Mouse (Mus musculus) stomach, embryonic 15.5 days (tissue): Measurements from ENCODE around the gene Por. TPM values are rescaled to one million over a fixed set of nuclear protein-coding genes. Genes with fewer than 3 reads are reported as not detected.
A peak's percentile ranks its signal among the peaks of the same experiment; 100 is the strongest.

Experiments used
- ATAC-seq: fragments of 200-750 bp; cut with Nextera tagmentation; 2 replicates; pipeline ENCODE4 v1.8.0; 2017; ENCODE audit warnings: low read depth, moderate number of reproducible peaks, moderate TSS enrichment; ENCODE audit not compliant: insufficient read depth, low FRiP score
- H3K27ac ChIP-seq: fragments of 300-500 bp; sonication (generic); 2 replicates; pipeline ENCODE4 v1.5.1; 2015; ENCODE audit warnings: mild to moderate bottlenecking, inconsistent platforms
- H3K27me3 ChIP-seq: fragments of 300-500 bp; sonication (generic); replicated peaks from 2 replicates; pipeline ENCODE4 v1.6.1; 2015; ENCODE audit warnings: inconsistent platforms
- H3K36me3 ChIP-seq: fragments of 300-500 bp; sonication (generic); 2 replicates; pipeline ENCODE4 v1.6.1; 2015; ENCODE audit warnings: inconsistent platforms
- H3K4me1 ChIP-seq: fragments of 300-500 bp; sonication (generic); 2 replicates; pipeline ENCODE4 v1.6.1; 2015; ENCODE audit warnings: inconsistent platforms
- H3K4me2 ChIP-seq: fragments of 300-500 bp; sonication (generic); 2 replicates; pipeline ENCODE4 v1.6.1; 2015; ENCODE audit warnings: mild to moderate bottlenecking, inconsistent platforms
- H3K4me3 ChIP-seq: fragments of 300-500 bp; sonication (generic); replicated peaks from 2 replicates; pipeline ENCODE4 v1.5.1; 2015; ENCODE audit warnings: inconsistent platforms
- H3K9ac ChIP-seq: fragments of 300-500 bp; sonication (generic); 2 replicates; pipeline ENCODE4 v1.6.1; 2015; ENCODE audit warnings: inconsistent platforms
- H3K9me3 ChIP-seq: fragments of 300-500 bp; sonication (generic); 2 replicates; pipeline ENCODE4 v1.6.1; 2016; ENCODE audit warnings: inconsistent platforms
- WGBS: fragments of 180-500 bp; shearing (Covaris S2); methylation state at CpG from one replicate; pipeline ENCODE4 v1.1.7; 2015; 5-methylcytosine and 5-hydroxymethylcytosine counted together
- polyA plus RNA-seq: library from polyadenylated mRNA; unstranded; fragments of >200 nt; fragmentation: Nextera tagmentation; extraction: Ambion mirVana; gene quantifications from 2 replicates; pipeline ENCODE4 v1.2.1, GENCODE M21; 2015

Por gene
- polyA plus RNA-seq, 1 experiment from 2014 or later: 101 TPM

GRCm38 (mm10) chr5:135678481-135678880, 8.6 kb downstream of the Por start:
- ATAC-seq: no peak
- H3K4me2 ChIP-seq: no peak overlapping the region
- no peaks in the 10 kb centered on the region for H3K36me3 ChIP-seq
- 93% methylated on average over 6 of the region's 6 CpGs for WGBS
- no peak overlapping the region for H3K4me3 ChIP-seq
- no peak overlapping the region for H3K27ac ChIP-seq
- peaks cover 7% of the 10 kb centered on the region for H3K4me1 ChIP-seq
- H3K9me3 ChIP-seq: no peaks in the 10 kb centered on the region
- no peaks in the 10 kb centered on the region for H3K27me3 ChIP-seq
- H3K9ac ChIP-seq: no peak overlapping the region

- 79% methylated on average over 6 of the region's 6 CpGs for WGBS
Observed at GRCm38 (mm10) chr5:135680967-135681545, 11.2 kb downstream of the Por start.

GRCm38 (mm10) chr5:135682009-135682408, 12.2 kb downstream of the Por start:
- Histone ChIP-seq H3K9ac (no peak overlapping the region), H3K4me3 (no peak overlapping the region), H3K27ac (no peak overlapping the region), H3K36me3 (no peaks in the 10 kb centered on the region), H3K27me3 (no peaks in the 10 kb centered on the region), H3K4me1 (no peaks in the 10 kb centered on the region), H3K9me3 (no peaks in the 10 kb centered on the region), H3K4me2 (no peak overlapping the region)
- 96% methylated on average over 5 of the region's 5 CpGs for WGBS
- ATAC-seq: no peak

More at GRCm38 (mm10) chr5:135680967-135681545, 11.2 kb downstream of the Por start:
- H3K4me1 ChIP-seq: no peaks in the 10 kb centered on the region
- no peak overlapping the region for H3K4me3 ChIP-seq
- no peak for ATAC-seq
- H3K27me3 ChIP-seq: no peaks in the 10 kb centered on the region
- H3K36me3 ChIP-seq: no peaks in the 10 kb centered on the region
- no peaks in the 10 kb centered on the region for H3K9me3 ChIP-seq
- H3K27ac ChIP-seq: no peak overlapping the region
- no peak overlapping the region for H3K9ac ChIP-seq
- H3K4me2 ChIP-seq: no peak overlapping the region

GRCm38 (mm10) chr5:135682942-135683570, 13.2 kb downstream of the Por start:
- 70% methylated on average over 12 of the region's 12 CpGs for WGBS
- no peak overlapping the region for H3K9ac ChIP-seq
- no peaks in the 10 kb centered on the region for H3K36me3 ChIP-seq
- no peak overlapping the region for H3K4me2 ChIP-seq
- peak; percentile 50 for ATAC-seq
- peaks cover 3% of the 10 kb centered on the region; the same call in 1 of the 2 replicates for H3K4me1 ChIP-seq
- no peaks in the 10 kb centered on the region for H3K9me3 ChIP-seq
- no peaks in the 10 kb centered on the region for H3K27me3 ChIP-seq
- H3K4me3 ChIP-seq: no peak overlapping the region
- peak overlapping the region; percentile 55; the same call in 1 of the 2 replicates for H3K27ac ChIP-seq

- Histone ChIP-seq H3K4me3 (peak overlapping the region; percentile 82), H3K9me3 (no peaks in the 10 kb centered on the region), H3K36me3 (no peaks in the 10 kb centered on the region), H3K27ac (no peak overlapping the region), H3K4me1 (peaks cover 27% of the 10 kb centered on the region), H3K9ac (no peak overlapping the region), H3K27me3 (no peaks in the 10 kb centered on the region), H3K4me2 (peak overlapping the region; percentile 84)
- no peak for ATAC-seq
- 81% methylated on average over 5 of the region's 5 CpGs for WGBS
Observed at GRCm38 (mm10) chr5:135690401-135690800, 20.6 kb downstream of the Por start.

- no peaks in the 10 kb centered on the region for H3K36me3 ChIP-seq
- no peaks in the 10 kb centered on the region for H3K27me3 ChIP-seq
- no peaks in the 10 kb centered on the region for H3K9me3 ChIP-seq
- H3K9ac ChIP-seq: no peak overlapping the region
- ATAC-seq: no peak
- H3K4me3 ChIP-seq: no peak overlapping the region
- peaks cover 27% of the 10 kb centered on the region for H3K4me1 ChIP-seq
- H3K4me2 ChIP-seq: no peak overlapping the region
- no peak overlapping the region for H3K27ac ChIP-seq
- WGBS: 61% methylated on average over 4 of the region's 4 CpGs
Observed at GRCm38 (mm10) chr5:135691266-135691665, 21.4 kb downstream of the Por start.

GRCm38 (mm10) chr5:135693281-135693853, 23.5 kb downstream of the Por start:
- H3K4me1 ChIP-seq: peaks cover 26% of the 10 kb centered on the region
- no peaks in the 10 kb centered on the region for H3K27me3 ChIP-seq
- H3K36me3 ChIP-seq: no peaks in the 10 kb centered on the region
- 87% methylated on average over 5 of the region's 5 CpGs for WGBS
- no peak overlapping the region for H3K4me3 ChIP-seq
- no peak for ATAC-seq
- no peaks in the 10 kb centered on the region for H3K9me3 ChIP-seq
- H3K4me2 ChIP-seq: no peak overlapping the region
- H3K27ac ChIP-seq: no peak overlapping the region
- H3K9ac ChIP-seq: no peak overlapping the region

GRCm38 (mm10) chr5:135695277-135695721, 25.5 kb downstream of the Por start:
- H3K9ac ChIP-seq: no peak overlapping the region
- 44% methylated on average over 7 of the region's 7 CpGs for WGBS
- no peaks in the 10 kb centered on the region for H3K9me3 ChIP-seq
- peaks cover 17% of the 10 kb centered on the region for H3K4me1 ChIP-seq
- no peak overlapping the region for H3K4me2 ChIP-seq
- no peak overlapping the region for H3K4me3 ChIP-seq
- H3K27me3 ChIP-seq: no peaks in the 10 kb centered on the region
- H3K27ac ChIP-seq: no peak overlapping the region
- H3K36me3 ChIP-seq: no peaks in the 10 kb centered on the region
- peak; percentile 35; the same call in 1 of the 2 replicates for ATAC-seq

GRCm38 (mm10) chr5:135697711-135698111, 27.9 kb downstream of the Por start:
- H3K9me3 ChIP-seq: no peaks in the 10 kb centered on the region
- 74% methylated on average over 5 of the region's 5 CpGs for WGBS
- no peaks in the 10 kb centered on the region for H3K36me3 ChIP-seq
- H3K27ac ChIP-seq: no peak overlapping the region
- no peaks in the 10 kb centered on the region for H3K27me3 ChIP-seq
- no peak for ATAC-seq
- H3K4me1 ChIP-seq: 0 out of 2 replicates have a peak, but pooled peaks cover 6% of the 10 kb centered on the region
- H3K4me3 ChIP-seq: no peak overlapping the region
- no peak overlapping the region for H3K9ac ChIP-seq
- H3K4me2 ChIP-seq: no peak overlapping the region

GRCm38 (mm10) chr5:135701601-135702000, 31.8 kb downstream of the Por start:
- ATAC-seq: no peak
- Histone ChIP-seq H3K9ac (no peak overlapping the region), H3K9me3 (no peaks in the 10 kb centered on the region), H3K4me1 (0 out of 2 replicates have a peak, but pooled peaks cover 4% of the 10 kb centered on the region), H3K4me2 (no peak overlapping the region), H3K27ac (no peak overlapping the region), H3K36me3 (no peaks in the 10 kb centered on the region), H3K27me3 (no peaks in the 10 kb centered on the region), H3K4me3 (no peak overlapping the region)
- 94% methylated on average over 4 of the region's 4 CpGs for WGBS

- Histone ChIP-seq H3K36me3 (no peaks in the 10 kb centered on the region; the same call in 1 of the 2 replicates), H3K27ac (no peak overlapping the region), H3K4me3 (no peak overlapping the region), H3K9me3 (no peaks in the 10 kb centered on the region), H3K4me1 (0 out of 2 replicates have a peak, but pooled peaks cover 3% of the 10 kb centered on the region), H3K27me3 (no peaks in the 10 kb centered on the region), H3K9ac (no peak overlapping the region), H3K4me2 (no peak overlapping the region)
- WGBS: 84% methylated on average over 6 of the region's 6 CpGs
- no peak for ATAC-seq
Observed at GRCm38 (mm10) chr5:135702190-135702589, 32.4 kb downstream of the Por start.

- Histone ChIP-seq H3K4me3 (no peak overlapping the region), H3K9me3 (no peaks in the 10 kb centered on the region), H3K27ac (no peak overlapping the region; the same call in 1 of the 2 replicates), H3K9ac (no peak overlapping the region), H3K36me3 (no peaks in the 10 kb centered on the region; the same call in 1 of the 2 replicates), H3K4me1 (no peaks in the 10 kb centered on the region), H3K27me3 (no peaks in the 10 kb centered on the region), H3K4me2 (no peak overlapping the region)
- ATAC-seq: no peak
- 60% methylated on average over 15 of the region's 15 CpGs for WGBS
Observed at GRCm38 (mm10) chr5:135702682-135703192, 32.9 kb downstream of the Por start.
